Mouse (Mus musculus): ENCODE results near the gene Fat1.

DNA sequence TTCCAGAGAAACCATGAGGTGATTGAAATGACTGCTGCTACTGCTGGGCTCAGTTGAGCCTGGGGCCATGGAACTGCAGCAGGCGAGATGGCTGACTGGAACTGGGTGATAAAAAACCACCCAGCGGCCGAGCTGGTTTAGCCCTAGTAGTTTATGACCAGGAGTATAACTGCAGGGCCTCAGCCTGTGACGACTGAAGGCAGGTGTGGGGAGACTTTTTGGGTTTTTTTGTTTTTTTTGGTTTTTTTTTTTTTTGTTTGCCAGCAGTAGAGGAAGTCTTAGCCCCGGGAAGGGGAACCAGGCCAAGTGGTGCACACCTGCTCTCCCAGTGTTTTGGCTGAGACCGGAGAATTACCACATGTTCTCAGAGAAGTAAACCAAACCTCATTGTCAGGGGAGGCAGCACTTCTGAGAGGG, 92.8 kb downstream of the Fat1 start:
- TF ChIP-seq EP300 (IDR thresholded peaks at IDR 0.05; ENCODE audit: low read depth) (no peak), CTCF (IDR thresholded peaks at IDR 0.05; ENCODE audit: low read depth) (no peak)
